Mouse (Mus musculus) erythroblast, embryonic 14.5 days (primary cell): ENCODE measurements around the gene Ep400. TPM values are rescaled to one million over a fixed set of nuclear protein-coding genes. Genes with fewer than 3 reads are reported as not detected.

Experiments
- H3K27me3 ChIP-seq: 2 replicates; pipeline ENCODE4 v1.6.1; 2012; ENCODE audit warnings: inconsistent platforms; ENCODE audit not compliant: control insufficient read depth
- H3K36me3 ChIP-seq: 2 replicates; pipeline ENCODE4 v1.6.1; 2012; ENCODE audit warnings: mild to moderate bottlenecking, inconsistent platforms; ENCODE audit not compliant: control insufficient read depth
- H3K4me1 ChIP-seq: 2 replicates; pipeline ENCODE4 v1.6.1; 2012; ENCODE audit warnings: inconsistent platforms; ENCODE audit not compliant: control insufficient read depth
- H3K4me3 ChIP-seq: replicated peaks from 2 replicates; pipeline ENCODE3; 2012; ENCODE audit warnings: moderate library complexity, mild to moderate bottlenecking, inconsistent platforms
- H3K9me3 ChIP-seq: 2 replicates; pipeline ENCODE4 v1.6.1; 2012; ENCODE audit warnings: low read length, inconsistent platforms, mixed read lengths; ENCODE audit not compliant: control insufficient read depth
- GATA1 ChIP-seq: IDR thresholded peaks from 2 replicates; pipeline ENCODE4 v1.6.1; 2012; ENCODE audit warnings: low read length, inconsistent platforms, mixed read lengths
- TAL1 ChIP-seq: IDR thresholded peaks from 3 replicates; pipeline ENCODE4 v1.6.1; 2012; ENCODE audit warnings: low read length, inconsistent platforms, mixed read lengths
- polyA plus RNA-seq: library from polyadenylated mRNA; stranded (reverse); fragments of >175 nt; gene quantifications from 2 replicates; pipeline ENCODE4 v1.2.3, GENCODE M21; 2012

Ep400 gene
- polyA plus RNA-seq, 1 experiment, result 4.0 TPM

GRCm38 (mm10) chr5:110802809-110803208, 32.3 kb upstream of the Ep400 start:
- H3K9me3 ChIP-seq, result no peaks in the 10 kb centered on the region
- peaks cover 98% of the 10 kb centered on the region for H3K36me3 ChIP-seq
- H3K4me3 ChIP-seq, result no peak overlapping the region
- TF ChIP-seq GATA1, result no peak
- TF ChIP-seq TAL1, result no peak
- peaks cover 92% of the 10 kb centered on the region for H3K4me1 ChIP-seq
- H3K27me3 ChIP-seq, result no peaks in the 10 kb centered on the region

GRCm38 (mm10) chr5:110802186-110802585, 31.7 kb upstream of the Ep400 start:
- H3K36me3 ChIP-seq, result peaks cover 98% of the 10 kb centered on the region
- H3K4me3 ChIP-seq, result no peak overlapping the region
- H3K27me3 ChIP-seq, result no peaks in the 10 kb centered on the region
- H3K4me1 ChIP-seq, result peaks cover 86% of the 10 kb centered on the region
- H3K9me3 ChIP-seq, result no peaks in the 10 kb centered on the region
- TF ChIP-seq GATA1, result no peak
- TF ChIP-seq TAL1, result no peak

- H3K27me3 ChIP-seq, result no peaks in the 10 kb centered on the region
- peaks cover 76% of the 10 kb centered on the region for H3K4me1 ChIP-seq
- peaks cover 98% of the 10 kb centered on the region for H3K36me3 ChIP-seq
- no peaks in the 10 kb centered on the region for H3K9me3 ChIP-seq
- TF ChIP-seq GATA1 (no peak), TAL1 (no peak)
- H3K4me3 ChIP-seq, result no peak overlapping the region
Observed at GRCm38 (mm10) chr5:110801036-110801624, 30.6 kb upstream of the Ep400 start.

- H3K4me1 ChIP-seq, result peaks cover 43% of the 10 kb centered on the region
- TF ChIP-seq TAL1 (no peak), GATA1 (no peak)
- peaks cover 100% of the 10 kb centered on the region for H3K36me3 ChIP-seq
- H3K27me3 ChIP-seq, result no peaks in the 10 kb centered on the region
- H3K4me3 ChIP-seq, result no peak overlapping the region
- H3K9me3 ChIP-seq, result no peaks in the 10 kb centered on the region
Observed at GRCm38 (mm10) chr5:110797696-110798095, 27.2 kb upstream of the Ep400 start.

- H3K4me1 ChIP-seq, result peaks cover 13% of the 10 kb centered on the region
- H3K36me3 ChIP-seq, result peaks cover 100% of the 10 kb centered on the region
- TF ChIP-seq GATA1 (no peak), TAL1 (no peak)
- no peaks in the 10 kb centered on the region for H3K9me3 ChIP-seq
- no peak overlapping the region for H3K4me3 ChIP-seq
- H3K27me3 ChIP-seq, result no peaks in the 10 kb centered on the region
Observed at GRCm38 (mm10) chr5:110794363-110794762, 23.8 kb upstream of the Ep400 start.

- peaks cover 98% of the 10 kb centered on the region for H3K36me3 ChIP-seq
- TF ChIP-seq GATA1, result no peak
- TF ChIP-seq TAL1, result no peak
- no peaks in the 10 kb centered on the region for H3K27me3 ChIP-seq
- no peaks in the 10 kb centered on the region for H3K9me3 ChIP-seq
- H3K4me1 ChIP-seq, result peaks cover 12% of the 10 kb centered on the region
- no peak overlapping the region for H3K4me3 ChIP-seq
Observed at GRCm38 (mm10) chr5:110788684-110789083, 18.2 kb upstream of the Ep400 start.

GRCm38 (mm10) chr5:110786081-110786835, 15.7 kb upstream of the Ep400 start:
- H3K36me3 ChIP-seq, result peaks cover 77% of the 10 kb centered on the region
- no peak for TF ChIP-seq GATA1
- TF ChIP-seq TAL1, result no peak

GRCm38 (mm10) chr5:110783150-110783549, 12.6 kb upstream of the Ep400 start:
- peaks cover 54% of the 10 kb centered on the region for H3K36me3 ChIP-seq
- H3K9me3 ChIP-seq, result no peaks in the 10 kb centered on the region
- no peaks in the 10 kb centered on the region for H3K27me3 ChIP-seq
- H3K4me3 ChIP-seq, result no peak overlapping the region
- H3K4me1 ChIP-seq, result peaks cover 65% of the 10 kb centered on the region
- no peak for TF ChIP-seq GATA1

More at GRCm38 (mm10) chr5:110786081-110786835, 15.7 kb upstream of the Ep400 start:
- Histone ChIP-seq H3K4me3 (no peak overlapping the region), H3K9me3 (no peaks in the 10 kb centered on the region), H3K27me3 (no peaks in the 10 kb centered on the region), H3K4me1 (peaks cover 34% of the 10 kb centered on the region)

- TF ChIP-seq TAL1 (no peak; the same call in 2 of the 3 replicates), GATA1 (no peak)
- H3K36me3 ChIP-seq, result peaks cover 54% of the 10 kb centered on the region
- H3K27me3 ChIP-seq, result no peaks in the 10 kb centered on the region
- H3K4me3 ChIP-seq, result peak overlapping the region; percentile 67
- H3K9me3 ChIP-seq, result no peaks in the 10 kb centered on the region
- peaks cover 70% of the 10 kb centered on the region for H3K4me1 ChIP-seq
Observed at GRCm38 (mm10) chr5:110781529-110782238, 11.2 kb upstream of the Ep400 start.
